Mouse (Mus musculus): ENCODE measurements at regions not wholly inside any gene's neighbourhood (a gene's known extent, or its start where the extent isn't known, plus 50 kb on each side); places are given as distances from the start of the nearest gene placed in this dataset.

GRCm38 (mm10) chr5:43417259-43417658, 98.1 kb upstream of the C1qtnf7 start:
- intact Hi-C loops (cut with DNase I) = no loop called here
- no peak for DNase-seq (ENCODE audit: low spot score)

DNA sequence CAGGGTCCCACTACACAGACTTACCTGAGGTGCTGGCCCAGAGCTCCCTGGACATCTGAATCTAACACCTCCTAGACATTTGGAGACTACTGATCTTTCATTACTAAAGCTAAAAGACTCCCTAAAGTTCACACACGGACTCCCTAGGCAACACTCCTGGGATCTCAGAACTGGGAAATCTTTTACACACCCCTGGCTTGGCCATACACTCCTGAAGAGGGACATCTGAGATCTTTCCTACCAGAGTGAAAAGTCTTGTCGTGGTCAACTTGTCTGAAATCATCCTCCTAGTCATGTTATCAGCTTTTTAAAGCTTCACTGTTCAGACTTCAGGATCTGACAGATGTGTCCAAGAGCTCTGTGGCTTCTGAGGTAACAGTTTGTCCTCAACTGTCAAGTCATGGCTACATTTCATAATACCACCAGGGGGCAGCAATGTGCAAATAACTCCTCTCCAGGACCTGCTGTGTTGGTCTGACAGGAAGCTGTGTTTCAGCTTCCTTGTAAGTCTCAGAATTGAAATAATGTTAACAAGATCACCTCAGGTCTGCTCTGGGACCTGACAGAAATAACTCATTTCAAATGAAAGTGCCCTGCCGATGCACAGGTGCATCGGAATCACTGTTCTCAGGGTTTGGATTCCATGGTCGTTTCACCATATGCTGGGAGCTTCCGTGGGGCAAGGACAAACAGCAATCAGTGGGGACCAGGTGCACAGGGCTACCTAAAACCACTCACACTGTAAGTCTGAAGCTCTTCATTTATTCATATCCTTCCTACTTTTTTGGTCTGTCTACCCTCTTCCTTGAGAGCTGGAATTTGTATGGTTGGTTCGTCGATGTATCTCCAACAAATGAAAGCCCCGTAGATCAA, 92.3 kb upstream of the C1qtnf7 start:
- peak; percentile 24 for DNase-seq (ENCODE audit: low spot score)

GRCm38 (mm10) chr5:43424551-43425257, 90.6 kb upstream of the C1qtnf7 start:
- DNase-seq (ENCODE audit: low spot score) = no peak

More for the DNA sequence above, 92.3 kb upstream of the C1qtnf7 start:
- intact Hi-C loops (cut with DNase I) = loop anchor here (2.0 kb wide), 1 partner anchor 212 kb away; no protein-coding TSS in a partner anchor

GRCm38 (mm10) chr5:43433337-43433736, 82.0 kb upstream of the C1qtnf7 start:
- intact Hi-C loops (cut with DNase I) = no loop called here
- DNase-seq (ENCODE audit: low spot score) = no peak

More at GRCm38 (mm10) chr5:43424551-43425257, 90.6 kb upstream of the C1qtnf7 start:
- intact Hi-C loops (cut with DNase I) = no loop called here

DNA sequence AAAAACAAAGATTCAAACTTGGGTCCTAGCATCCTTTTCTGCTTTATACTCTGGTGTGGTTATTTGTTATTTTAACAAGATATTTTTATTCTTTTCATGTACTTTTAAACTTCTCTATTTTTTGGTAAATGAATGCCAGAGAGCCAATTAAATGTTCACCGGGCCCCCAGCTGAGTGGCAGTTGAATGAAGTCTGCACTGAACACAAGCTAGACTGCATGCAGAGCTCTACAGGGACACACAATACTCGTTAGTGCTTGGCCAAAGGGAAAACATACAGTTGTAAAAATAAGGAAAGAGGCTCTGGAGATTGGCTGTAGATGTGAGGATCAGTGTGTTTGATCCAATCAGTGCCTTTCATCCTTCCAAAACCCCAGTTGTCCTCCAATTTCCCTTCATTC, 76.1 kb upstream of the C1qtnf7 start:
- intact Hi-C loops (cut with DNase I) = no loop called here
- no peak for DNase-seq (ENCODE audit: low spot score)

GRCm38 (mm10) chr5:43441306-43441705, 74.0 kb upstream of the C1qtnf7 start:
- intact Hi-C loops (cut with DNase I) = no loop called here
- peak; percentile 61 for DNase-seq (ENCODE audit: low spot score)

DNA sequence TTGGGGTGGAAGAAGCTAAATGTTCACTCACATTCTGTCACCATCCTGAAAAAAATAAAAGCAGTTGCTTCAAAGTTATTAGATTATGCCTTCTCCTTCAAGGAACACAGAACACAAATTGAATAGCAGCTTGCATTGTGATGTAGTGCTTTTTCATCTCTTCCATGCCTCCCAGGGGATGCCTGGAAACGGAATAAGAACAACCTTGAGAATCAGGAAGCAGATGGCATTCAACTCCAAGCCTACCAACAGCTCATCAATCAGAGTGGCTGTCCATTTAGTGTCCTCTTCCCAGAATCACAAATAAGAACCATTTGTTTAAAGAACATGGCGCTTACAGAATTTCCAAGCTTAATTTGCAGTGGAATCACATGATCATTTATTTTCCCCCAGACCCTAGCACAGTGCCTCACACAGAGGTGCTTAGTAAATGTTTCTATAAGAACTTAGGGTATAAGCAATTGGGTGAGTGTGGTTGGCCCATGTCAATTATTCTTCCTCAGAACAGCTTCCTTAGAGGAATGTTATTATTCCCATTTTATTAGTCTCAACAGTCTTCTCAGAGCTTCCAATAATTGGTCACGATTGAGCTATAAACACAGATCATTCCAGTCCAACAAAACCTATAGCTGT, 70.6 kb upstream of the C1qtnf7 start:
- no peak for DNase-seq (ENCODE audit: low spot score)
- intact Hi-C loops (cut with DNase I) = no loop called here

DNA sequence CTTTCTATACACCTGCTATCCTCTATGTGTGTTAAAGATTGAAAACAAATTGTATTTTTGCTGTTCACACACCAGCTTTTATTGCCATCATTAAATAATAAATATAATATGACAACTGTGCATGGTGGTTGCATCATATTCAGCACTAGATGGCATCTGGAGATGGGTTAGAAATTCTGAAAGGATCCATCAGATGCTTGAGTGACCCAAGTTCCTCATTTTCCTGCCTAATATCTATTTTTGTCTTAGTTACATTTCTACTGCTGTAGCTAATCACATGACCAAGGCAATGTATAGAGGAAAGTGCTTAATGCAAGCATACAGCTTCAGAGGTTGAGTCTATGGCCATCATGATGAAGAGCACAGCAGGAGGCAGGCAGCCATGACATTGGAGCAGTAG, 69.7 kb upstream of the C1qtnf7 start:
- no peak for DNase-seq (ENCODE audit: low spot score)
- intact Hi-C loops (cut with DNase I) = no loop called here

- DNase-seq (ENCODE audit: low spot score) = no peak
- intact Hi-C loops (cut with DNase I) = no loop called here
Measured at GRCm38 (mm10) chr5:43446295-43446694, 69.0 kb upstream of the C1qtnf7 start.

DNA sequence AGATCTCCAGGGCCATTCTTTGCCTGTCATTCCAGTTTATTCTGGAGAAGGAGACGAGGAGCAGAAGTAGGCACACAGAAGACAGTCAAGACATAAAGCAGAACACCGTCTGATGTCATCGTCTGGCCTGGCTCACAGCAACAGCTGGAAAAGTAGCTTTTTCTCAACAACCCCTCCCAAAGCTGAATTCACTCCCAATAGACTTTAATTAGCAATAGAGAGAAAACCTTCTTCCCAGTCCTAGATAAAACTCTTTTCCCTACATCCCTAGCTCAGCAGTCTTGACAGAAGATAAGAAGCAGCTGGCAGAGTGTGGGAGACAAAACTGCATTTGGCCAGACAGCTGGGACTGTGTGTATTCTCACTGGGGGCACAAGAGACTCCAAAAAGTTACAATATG, 59.3 kb upstream of the C1qtnf7 start:
- intact Hi-C loops (cut with DNase I) = no loop called here
- peak; percentile 63 for DNase-seq (ENCODE audit: low spot score)

GRCm38 (mm10) chr5:43457725-43458124, 57.6 kb upstream of the C1qtnf7 start:
- intact Hi-C loops (cut with DNase I) = no loop called here
- DNase-seq (ENCODE audit: low spot score) = no peak

- intact Hi-C loops (cut with DNase I) = no loop called here
- no peak for DNase-seq (ENCODE audit: low spot score)
Measured at GRCm38 (mm10) chr5:43461987-43462715, 53.2 kb upstream of the C1qtnf7 start.
